Mouse (Mus musculus) ES-E14 (cell line): ENCODE measurements at regions not wholly inside any gene's neighbourhood (a gene's known extent, or its start where the extent isn't known, plus 50 kb on each side); places are given as distances from the start of the nearest gene placed in this dataset.

Source experiments
- CHD2 ChIP-seq: IDR thresholded peaks from 2 replicates; pipeline ENCODE4 v1.6.1; 2014; ENCODE audit warnings: mild to moderate bottlenecking, low read depth, low read length, inconsistent platforms
- ZNF384 ChIP-seq: IDR thresholded peaks from 2 replicates; pipeline ENCODE4 v1.6.1; 2012; ENCODE audit warnings: low read depth, low read length, inconsistent platforms

DNA sequence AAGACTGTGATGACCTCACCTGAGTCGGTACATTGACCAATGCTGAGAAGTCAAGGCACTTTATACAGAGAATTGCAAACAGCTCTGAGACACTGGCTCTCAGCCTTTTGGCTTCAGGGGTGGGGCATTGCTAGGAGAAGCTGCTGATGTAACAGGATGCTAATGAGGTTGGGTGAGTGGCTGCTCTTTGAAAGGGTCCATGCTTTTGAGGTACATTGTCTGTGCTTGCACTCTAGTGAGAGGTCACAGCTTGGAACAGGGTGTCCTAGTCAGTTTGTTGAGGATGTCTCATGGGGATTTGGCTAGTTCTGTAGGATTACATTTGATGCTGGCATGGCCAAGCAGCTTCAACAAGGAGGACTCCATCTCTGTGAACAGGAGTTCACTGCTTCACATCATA is 109.1 kb upstream of the Auts2 start:
- TF ChIP-seq ZNF384 (no peak), CHD2 (no peak)
